Mouse (Mus musculus) induced T-regulatory cell, adult 2 months (primary cell): ENCODE data around the gene Gprc5c.
A peak's percentile ranks its signal among the peaks of the same experiment; 100 is the strongest.

Source experiments
- DNase-seq: peaks from one replicate; pipeline ENCODE4 v3.0.0-alpha.2; 2012; ENCODE audit warnings: low read depth

Gene Gprc5c

DNA sequence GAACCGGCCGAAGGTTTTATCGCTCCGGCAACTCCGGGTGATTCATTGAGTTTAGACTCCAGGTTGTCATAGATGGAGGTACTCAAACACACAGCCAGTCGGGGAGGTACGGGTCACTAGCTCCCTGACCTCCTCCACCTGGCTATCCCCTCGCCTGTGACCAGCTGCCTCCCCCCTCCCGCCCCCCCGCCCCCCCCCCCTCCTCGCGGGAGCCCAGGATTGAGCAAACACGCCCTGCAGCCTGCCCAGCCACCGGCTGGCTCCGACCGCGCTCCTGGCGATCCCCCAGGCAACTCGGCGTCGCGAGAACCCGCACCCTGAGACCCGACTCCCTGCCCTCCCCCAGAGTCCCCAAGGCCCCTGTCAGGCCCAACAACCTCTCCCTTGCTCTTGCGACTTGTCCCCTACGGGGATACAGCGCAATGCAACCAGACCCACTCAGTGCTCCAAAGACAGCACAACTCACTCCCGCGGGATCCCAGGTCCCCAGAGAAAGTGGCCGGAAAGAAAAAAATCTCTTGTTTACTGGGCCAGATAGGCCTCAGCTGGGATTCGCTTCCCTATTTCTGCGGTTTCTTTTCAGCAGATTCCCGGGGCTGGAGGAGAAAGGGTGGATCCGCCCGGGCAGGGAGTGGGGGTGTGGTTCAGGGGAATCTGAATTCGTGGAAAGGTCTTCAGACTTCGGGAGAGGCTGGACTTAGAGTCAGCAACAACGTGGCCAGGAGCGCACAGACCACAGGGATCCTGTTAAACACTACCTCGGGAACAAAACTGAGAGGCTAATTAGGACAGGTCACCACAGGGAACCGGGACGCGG is at the start of gene Gprc5c:
Gprc5c (plus strand) TSS at position 701 of the 817 bp plus-strand sequence.
- no peak for DNase-seq

DNA sequence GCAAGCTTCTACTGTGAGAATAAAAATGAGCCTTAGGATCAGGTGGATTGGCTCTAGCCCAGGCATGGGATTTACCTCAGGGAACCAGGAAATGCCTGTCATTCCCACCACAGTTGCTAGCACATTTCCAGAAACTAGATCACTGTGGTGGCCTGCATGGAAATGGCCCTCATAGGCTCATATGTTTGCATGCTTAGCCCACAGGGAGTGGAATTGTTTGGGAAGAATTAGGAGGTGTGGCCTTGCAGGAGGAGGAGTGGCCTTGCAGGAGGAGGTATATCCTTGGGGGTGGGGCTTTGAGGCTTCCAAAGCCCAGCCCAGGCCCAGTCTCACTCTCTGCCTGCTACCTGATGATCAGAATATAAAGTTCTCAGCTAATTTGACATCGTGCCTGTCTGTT is 49.0 kb upstream of the Gprc5c start:
- no peak for DNase-seq

DNA sequence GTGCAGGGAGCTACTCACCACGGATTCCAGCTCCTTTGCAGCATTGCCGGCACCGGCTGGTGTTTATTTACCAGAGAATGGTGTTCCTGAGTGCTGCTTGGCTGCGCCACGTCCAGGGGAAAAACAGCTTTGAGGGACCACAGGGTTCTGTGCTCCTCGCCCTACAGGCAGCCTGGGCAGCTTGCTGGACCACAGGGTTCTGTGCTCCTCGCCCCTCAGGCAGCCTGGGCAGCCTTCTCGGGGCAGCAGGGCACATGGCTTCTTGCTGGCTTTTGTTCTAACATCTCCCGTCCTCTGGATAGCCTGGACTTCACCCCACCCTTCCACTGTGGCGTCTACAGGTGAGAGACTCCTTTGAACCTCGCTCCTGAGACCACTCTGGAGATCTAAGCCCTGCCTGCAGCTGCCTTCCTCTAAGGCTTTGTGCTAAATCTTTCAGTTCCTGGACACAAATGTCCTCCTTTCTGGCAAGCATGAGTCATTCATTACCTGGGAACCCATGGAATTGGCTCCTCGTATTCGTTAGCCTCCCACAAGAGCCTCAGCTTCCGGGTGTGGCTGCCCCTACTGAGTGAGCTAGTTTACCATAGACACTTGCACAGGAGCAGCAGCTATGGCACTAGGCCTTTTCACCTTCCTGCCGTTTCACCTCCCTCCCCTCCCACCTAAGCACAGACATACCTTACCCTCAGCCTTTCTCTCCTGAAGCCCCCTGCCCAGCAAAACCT is 48.2 kb upstream of the Gprc5c start:
- DNase-seq, result no peak

DNA sequence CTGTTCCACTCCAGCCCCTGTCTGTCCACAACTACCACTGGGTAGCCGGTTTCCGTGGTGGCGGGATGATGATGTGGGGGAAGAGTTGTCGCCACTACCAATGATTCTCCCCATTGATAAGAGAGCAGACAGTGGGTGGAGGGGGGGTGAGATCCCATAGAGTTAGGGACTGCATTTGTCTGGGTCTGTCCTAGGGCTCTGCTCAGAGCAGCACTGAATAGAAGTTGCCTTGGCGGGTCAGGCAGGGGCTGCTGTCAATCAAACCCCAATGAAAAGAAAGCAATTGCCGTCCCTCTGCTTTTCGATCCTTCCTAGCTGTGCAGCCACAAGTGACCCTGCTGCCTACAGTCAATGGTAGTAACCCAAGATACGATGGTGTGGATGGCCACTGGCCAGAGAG is 47.0 kb upstream of the Gprc5c start:
- DNase-seq, result no peak

DNA sequence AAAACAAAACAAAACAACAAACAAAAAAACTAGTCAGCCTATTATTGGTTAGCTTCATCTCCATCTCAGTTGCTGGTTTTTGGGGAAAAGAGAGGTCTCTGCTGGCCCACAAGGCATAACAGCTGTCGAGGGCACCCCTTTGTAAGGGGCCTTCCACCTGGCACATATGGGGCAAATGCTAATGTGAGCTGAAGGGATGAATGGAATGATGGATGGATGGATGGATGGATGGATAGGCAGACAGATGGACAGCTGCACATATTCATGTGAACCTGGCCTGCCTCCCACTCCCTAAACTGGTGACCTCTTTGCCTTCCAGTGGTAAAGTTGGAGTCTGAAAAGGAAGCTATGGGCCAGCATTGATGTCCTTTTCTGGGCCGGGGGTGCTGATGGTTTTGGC is 43.9 kb upstream of the Gprc5c start:
- DNase-seq, result no peak

DNA sequence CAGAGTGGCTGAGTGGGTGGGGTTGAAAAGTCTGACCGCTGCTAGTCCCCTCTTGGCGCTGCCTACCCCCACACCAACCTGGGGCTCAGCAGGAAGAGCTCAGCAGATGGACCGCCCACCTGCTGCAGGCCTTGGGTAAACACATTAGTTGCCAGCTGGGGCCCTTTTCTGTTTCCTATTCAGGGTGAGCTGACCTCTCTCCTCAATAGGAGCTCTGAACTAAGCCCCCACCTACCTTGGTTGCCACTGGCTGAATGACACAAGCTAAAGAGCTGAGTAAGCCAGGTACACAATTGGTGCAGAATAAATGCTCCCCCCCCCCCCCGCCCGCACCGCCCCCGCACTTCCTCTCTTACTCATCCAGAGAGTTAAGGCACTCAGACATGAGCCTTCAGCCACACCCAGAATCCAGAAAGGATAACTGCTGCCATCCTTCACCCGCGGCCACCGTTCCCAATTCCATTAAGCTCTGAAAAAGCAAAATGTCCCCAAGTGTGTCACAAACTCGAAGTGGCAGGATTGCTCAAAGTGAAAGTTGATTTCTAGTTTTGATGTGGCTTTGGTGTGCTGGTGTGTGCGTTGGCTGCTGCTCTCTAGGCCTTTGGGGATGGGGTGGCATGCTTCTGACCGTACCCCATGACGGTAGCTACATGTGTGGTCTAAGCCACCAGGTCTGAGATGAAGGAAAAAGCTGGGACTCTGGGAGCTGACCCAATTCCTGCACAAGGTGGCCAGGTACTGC is 43.1 kb upstream of the Gprc5c start:
- DNase-seq, result peak; percentile 81

DNA sequence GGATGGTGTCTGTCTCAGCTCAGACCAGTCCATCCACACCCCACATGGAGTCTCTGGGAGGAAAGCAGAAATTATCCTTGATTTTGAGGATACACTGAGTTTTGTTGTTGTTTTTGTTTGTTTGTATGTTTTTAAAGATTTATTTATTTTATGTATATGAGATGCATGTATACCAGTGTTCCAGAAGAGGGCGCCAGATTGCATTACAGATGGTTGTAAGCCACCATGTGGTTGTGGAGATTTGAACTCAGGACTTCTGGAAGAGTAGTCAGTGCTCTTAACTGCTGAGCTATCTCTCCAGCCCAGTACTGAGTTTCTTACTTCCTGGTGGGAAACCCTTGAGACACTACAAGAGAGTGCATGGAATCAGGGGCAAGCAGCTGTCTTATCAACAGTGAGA is 41.6 kb upstream of the Gprc5c start:
- peak; percentile 61 for DNase-seq

DNA sequence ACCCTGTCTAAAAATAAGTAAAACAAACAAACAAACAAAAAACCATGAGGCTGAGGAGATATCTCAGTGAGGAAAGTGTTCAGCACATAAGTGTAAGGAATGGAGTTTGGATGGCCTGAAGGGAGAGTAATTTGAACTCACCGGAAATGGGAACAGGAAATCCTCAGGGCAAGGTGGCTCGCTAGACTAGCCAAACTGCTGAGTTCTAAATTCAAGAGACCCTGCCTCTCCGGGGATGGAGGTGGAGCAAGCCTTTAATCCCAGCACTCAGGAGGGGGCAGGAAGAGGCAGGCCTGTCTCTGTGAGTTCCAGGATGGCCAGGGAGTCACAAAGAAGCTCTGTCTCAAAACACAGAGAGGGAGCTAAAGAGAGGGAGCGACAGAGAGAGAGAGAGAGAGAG is 40.6 kb upstream of the Gprc5c start:
- DNase-seq, result no peak

DNA sequence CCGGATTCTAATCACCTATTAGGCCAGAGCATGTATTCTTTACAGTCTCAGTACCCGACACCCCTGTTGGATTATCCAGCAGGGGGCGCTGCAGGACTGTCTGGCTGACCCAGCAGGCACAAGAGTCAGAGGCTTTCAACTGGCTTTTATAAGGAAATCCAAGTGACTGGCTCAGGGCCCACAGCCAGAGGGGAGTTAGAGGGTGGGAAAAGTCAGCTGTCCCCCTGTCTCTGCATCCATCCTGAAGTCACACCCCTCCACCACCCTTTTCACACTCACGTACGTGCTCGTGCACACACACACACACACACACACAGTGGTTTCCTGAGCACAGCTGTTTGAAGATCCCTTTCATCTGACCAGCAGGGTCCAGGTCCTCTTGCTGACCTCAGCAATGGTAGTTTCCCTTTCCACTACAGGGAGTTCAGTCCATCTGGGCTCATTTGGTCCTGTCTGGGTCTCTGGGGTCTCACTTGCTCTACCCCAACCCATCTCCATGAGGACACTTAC is 38.2 kb upstream of the Gprc5c start:
- DNase-seq, result peak; percentile 85

DNA sequence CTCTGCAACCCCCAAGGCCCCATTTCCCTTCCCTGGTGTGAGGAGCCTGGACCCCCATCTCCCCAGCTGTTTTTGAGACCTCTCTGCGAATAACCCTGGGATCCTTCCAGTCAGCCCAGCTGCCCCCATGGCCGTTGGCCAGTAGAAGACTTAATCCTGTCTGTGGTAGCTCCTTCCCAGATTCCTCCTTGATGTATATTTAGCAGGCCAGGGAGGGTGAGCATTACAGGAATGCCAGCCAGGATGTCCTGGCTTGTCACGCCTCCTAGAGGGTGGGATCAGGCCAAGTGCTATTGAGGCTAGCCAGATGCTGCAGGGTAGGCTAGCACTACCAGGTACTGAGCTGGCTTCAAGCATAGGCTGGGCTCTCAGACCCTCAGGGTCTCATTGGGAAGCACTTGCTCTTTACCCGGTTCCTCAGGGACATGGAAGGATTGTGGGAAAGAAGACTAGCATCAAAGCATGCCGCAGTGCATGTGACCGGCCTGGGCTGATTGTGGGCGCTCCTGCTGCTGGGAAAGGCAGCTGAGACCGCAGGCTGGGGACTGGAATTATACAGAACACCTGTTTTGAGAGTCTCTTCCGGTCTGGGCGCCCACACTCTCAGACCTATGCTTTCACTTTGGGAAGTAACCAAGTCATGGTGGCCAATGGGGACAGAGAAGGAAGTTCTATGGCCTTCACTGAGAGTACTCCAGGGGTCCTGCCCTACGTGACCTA is 35.9 kb upstream of the Gprc5c start:
- no peak for DNase-seq

DNA sequence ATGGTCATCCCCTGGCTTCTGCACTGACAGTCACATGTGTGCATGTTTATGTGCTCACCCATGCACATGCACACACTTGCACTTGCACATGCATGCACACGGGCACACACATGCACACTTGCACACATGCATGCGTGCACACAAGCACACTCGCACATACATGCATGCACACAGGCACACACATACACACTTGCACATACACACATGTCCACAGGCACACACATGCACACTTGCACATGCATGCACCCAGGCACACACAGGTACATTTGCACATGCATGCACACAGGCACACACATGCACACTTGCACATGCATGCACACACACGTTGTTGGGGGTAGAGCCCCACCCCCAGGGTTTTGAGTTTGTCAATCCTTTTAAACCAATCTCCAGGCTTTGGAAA is 34.0 kb upstream of the Gprc5c start:
- no peak for DNase-seq

DNA sequence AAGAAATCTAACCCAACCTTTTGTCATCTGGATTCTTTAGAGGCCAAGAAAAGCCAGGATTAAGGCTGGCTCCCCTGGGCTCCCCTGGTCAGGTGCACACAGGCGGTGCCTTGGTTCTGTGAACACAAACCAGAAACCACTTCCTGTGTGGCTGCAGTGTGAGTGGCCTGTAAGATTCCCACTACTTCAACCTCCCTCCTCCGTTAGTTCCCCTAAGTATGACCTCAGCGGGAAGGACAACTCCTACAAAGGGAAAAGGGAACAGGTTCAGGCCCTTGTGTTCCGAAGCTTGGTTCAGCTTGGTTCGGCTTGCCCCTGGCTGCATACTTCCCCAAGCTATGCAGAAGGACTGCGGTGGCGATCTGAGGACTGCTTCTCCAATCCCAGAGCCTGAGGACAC is 32.8 kb upstream of the Gprc5c start:
- no peak for DNase-seq

DNA sequence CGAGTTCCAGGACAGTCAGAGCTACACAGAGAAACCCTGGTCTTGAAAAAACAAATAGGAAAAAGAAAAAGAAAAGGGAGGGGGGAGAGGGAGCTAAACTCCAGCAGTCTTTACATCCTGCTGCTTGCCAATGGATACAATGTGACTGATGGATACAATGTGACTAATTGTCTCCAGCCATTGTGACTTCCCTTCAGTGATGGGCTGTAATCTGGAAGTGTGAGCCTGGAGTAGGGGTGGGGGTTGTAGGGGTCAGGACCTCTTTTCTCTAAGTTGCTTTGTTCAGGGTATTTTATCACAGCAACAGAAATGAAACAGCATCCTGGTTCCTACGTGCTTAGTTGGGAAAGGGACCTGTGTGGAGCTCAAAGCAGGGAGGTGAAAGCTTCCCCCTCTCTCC is 31.8 kb upstream of the Gprc5c start:
- no peak for DNase-seq

DNA sequence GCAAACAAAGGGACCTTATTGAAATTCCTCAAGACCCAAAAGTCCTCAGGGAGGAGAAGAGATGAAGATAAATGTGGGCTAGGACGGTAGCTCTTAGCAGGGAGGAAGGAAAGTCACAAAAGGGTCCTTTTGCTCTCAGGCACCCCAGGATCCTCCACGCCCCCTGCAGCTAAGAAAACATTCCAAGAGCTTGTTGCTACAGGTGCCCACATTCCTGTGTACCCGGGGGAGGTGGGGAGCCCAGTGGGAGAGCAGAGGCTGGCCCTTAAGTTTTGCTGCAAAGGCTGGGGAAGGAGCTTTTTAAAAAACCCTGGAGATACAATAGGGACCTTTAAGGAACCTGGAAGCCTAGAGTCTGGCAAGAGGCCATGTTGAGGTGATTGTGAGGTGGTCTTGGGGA is 30.5 kb upstream of the Gprc5c start:
- no peak for DNase-seq

DNA sequence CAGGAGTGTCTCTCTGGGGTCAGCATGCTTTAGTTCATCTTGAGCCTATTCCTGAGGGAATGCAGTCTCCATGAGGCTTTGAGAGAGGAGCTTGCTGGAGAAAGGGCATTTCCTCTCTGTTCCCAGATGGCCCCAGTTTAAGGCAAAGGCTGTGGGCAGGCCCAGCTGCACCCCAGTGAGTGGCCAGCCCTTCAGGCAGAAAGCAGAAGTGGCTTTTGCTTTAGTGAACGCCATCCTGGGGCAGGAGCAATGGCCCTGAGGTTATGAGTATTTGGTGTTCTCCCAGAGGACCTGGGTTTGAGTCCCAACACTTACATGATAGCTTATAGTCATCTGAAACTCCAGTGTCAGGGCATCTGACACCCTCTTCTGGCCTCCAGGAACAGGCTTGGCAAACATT is 29.6 kb upstream of the Gprc5c start:
- no peak for DNase-seq

DNA sequence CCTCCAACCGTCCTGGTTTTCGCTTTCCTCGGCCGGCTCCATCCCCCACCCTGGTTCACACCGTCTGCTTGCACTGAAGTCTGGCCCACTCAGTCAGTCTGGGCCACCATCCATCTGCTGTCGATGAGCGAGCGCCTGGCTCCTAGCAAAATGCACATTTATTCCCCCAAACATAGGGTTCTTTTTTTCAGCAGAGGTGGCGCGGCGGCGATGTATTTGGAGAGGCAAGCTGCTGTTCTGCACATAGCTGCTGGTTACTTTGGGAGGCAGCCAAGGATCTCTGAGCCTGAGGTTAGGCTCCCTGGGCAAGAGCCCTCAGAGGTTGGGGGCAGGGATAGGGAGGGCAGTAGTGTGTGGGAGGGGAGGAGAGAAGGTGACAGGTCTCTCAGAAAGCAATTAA is 28.2 kb upstream of the Gprc5c start:
- DNase-seq, result no peak

DNA sequence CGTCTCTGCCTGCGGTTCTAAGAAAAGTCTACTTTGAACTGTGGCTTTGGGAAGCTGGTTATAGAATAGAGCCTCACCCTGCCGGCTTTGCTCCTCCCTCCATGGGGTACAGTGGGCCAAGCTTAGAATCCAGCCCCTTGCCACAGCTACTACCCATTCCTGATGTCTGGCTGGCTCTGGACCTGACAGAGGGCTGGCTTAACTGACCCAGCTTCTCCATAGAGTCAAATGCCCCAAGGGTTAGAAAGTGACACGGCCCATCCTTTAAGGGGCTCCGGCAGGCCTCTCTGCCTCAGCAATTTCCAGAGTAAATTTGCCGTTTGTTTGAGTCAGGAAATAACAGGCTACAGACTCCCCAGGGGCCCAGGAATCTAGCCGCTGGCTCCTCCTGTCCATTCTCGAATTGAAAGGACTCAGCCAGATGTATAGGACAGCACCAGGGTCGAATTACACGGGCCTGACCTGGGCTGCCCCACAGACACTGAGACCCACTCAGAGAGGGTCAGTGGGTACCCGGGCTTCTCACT is 27.7 kb upstream of the Gprc5c start:
- no peak for DNase-seq

DNA sequence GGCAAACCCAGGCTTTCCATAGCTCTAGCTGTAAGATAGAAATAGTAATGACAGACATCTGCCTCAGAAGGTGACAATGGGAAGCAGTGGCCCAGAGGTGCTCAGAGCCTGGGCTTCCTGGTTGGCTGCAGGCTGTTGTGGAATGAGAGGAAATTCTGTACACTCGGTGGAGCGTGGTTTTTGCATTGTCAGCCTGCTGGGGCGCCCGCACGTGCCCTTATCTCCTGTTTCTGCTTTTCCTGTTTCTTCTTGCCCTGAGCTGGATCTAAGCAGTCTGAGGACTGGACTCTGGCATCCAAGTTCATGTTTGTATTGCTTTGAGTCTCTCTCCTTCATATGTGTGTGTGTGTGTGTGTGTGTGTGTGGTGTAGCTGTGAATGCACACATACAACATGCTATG is 24.3 kb upstream of the Gprc5c start:
- no peak for DNase-seq

DNA sequence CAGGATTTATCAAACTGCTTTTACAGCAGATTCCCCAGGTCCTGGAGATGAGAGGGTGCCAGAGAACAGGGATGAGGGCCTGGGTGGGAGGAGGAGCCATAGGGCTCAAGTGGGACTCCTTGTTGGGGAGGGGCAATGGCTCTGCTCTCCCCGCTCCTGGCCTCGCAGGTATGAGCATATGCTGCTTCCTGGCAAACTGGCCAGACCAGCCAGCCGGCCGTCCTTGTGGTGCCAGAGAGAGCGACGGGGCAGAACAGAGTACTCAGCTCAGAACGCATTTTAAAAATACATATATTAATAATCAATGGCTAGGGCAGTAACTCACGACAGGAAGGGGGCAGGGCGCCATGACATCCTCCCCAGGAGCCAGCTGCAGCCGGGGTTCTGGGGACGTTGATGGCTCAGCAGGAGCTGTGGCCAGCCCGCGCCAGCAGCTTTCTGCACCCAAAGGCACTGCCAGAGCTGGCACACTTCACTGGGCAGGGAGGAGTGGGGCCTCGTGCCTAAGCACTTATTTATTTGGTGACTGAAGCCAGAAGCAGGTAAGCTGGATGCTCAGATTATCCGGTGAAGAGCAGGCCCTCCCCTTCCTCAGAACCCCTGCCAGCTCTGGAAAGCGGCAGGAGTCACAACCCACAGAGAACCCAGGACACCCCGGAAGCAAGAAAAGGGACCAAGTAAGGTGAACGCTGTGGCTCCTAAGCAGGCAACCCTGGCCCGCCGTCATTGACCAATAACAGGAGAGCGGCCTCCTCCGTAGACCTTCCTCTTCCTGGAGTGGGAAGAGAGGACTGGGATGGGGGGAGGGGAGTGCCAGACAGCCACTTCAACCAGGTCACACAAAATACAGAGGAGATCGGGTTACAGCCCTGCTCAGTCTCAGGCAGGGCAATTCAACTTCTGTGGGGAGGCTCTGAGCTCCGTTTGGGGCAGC is 21.2 kb upstream of the Gprc5c start:
- DNase-seq, result no peak

DNA sequence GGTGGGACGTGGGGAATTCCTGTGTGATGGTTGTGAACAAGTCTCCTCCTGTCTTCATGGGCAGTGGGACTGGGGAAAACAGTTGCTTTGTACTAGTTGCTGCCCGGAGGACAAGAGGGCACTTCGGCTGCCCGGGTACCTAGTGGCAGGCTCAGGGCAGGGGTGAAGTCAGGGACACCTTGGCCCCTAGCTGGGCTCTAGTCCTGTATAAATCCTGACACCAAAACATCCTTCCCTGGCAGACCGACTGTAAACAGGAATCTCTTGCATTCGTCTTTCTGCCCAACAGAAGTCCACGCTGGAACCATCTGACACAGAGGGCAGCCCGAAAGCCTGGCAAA is 20.5 kb upstream of the Gprc5c start:
- DNase-seq, result no peak

DNA sequence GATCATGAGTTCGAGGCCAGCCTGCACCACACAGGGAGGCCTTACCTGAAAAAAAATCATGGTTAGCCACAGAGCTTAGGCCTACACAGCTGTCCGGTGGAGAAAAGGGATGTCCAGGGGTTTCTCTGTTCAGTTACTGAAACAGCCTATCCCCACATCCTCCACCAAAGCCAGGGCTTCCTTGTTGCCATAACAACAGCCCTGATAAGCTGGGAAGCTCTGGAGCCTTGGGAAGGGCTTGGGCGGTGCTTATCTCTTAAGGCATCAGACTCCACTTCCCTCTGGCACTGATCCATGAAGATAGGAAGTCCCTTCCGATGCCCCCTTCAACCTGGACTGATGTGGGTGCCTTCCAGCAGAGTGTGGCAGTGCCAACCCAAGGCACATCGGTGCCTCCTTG is 17.8 kb upstream of the Gprc5c start:
- no peak for DNase-seq
